Mouse (Mus musculus) B cell, adult 62 days (primary cell): ENCODE data around the gene Spats2l. TPM values are rescaled to one million over a fixed set of nuclear protein-coding genes. Genes with fewer than 3 reads are reported as not detected.

Source experiments
- total RNA-seq: library from RNA; stranded (reverse); gene quantifications from 4 replicates; pipeline ENCODE4 v1.2.4, GENCODE M21; 2023

Spats2l gene
- total RNA-seq: not detected in 4 replicates

DNA sequence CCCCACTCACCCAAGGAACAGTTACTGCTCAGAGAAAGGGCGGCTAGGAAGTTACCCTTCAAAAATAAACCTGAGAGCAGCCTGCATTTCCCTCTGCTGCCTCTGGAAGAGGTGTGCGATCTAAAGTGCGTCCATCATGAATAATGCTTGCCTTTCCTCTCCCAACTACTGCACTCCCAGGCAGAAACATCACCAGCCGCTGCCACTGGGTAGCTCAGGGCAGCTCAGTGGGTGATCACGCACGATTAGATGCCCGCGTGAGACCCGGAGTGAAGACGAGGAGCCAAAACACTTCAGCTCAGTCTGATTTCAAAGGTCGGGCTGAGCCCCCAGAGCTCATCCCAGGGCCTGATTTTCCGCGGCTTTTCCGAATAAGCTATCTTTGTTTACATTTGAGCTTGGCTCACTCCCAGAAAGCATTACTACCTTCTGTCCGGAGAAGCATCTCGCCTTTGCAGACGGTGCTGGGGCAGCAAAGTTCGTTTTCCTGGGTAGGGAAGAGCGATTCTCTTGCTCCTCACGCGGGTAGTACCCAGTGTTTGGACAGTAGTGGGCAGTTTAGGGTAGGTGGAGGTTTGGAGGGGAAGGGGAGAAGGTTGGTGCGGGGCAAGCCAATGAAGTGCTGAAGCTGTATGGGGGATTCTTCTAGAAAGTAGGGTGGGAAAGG lies at the start of gene Spats2l:
Gene Spats2l (plus strand): TSS at position 162 of the 667 bp plus-strand sequence.

DNA sequence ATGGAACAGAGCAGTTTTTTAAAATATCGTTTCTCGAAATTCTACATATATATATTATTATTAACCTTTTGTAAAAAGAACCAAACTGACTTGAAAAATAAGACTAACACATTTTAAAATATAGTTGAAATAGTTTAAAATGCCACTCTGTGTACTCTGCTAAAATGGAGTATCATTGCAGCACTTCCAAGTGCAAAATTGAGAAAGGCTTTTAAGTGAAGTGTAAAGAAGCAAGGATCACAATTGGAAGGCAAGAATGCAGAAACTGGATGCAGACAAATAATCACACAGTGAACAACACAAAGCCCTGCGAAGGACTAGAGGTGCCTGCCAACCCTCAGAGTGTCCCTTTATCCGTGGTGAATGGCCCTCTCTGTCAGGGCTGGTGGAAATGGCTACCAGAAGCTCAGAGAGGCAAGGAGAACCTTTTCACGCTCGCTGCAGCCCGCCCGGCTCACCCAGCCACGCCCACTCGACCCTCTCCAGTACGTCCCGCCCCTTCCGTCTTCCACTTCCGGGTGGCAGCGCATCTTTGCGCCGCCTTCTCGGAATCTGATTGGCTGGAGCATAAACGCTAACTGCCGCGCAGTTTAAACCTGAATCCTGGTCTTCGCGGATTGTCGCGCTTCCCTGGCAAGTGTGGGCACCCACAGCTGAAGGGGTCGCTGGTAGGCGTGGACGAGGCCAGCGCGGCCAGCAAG lies 221.6 kb downstream of the Spats2l start, which contains the start of gene Sgo2a:
Gene Sgo2a (plus strand): TSS at position 540 of the 701 bp plus-strand sequence.

Other genes with a start within 250 kb of the Spats2l start
- gene Sgo2a, start 221.8 kb downstream of the Spats2l start, total RNA-seq: 0.69 to 1.2 TPM (median 0.92 TPM) in 4 replicates
- gene Kctd18, start 244.8 kb downstream of the Spats2l start, total RNA-seq: 43.2 to 49.7 TPM (median 46.9 TPM) in 4 replicates